Mouse (Mus musculus) megakaryocyte, embryonic 14.5 days (primary cell): Measurements from ENCODE around the gene Pacs1.

ENCODE experiments used
- FLI1 ChIP-seq: IDR thresholded peaks from 2 replicates; pipeline ENCODE4 v1.6.1; 2012; ENCODE audit warnings: low read length, inconsistent platforms, mixed read lengths
- GATA1 ChIP-seq: IDR thresholded peaks from 3 replicates; pipeline ENCODE4 v1.6.1; 2012; ENCODE audit warnings: mixed read lengths, low read length, inconsistent platforms, borderline replicate concordance

DNA sequence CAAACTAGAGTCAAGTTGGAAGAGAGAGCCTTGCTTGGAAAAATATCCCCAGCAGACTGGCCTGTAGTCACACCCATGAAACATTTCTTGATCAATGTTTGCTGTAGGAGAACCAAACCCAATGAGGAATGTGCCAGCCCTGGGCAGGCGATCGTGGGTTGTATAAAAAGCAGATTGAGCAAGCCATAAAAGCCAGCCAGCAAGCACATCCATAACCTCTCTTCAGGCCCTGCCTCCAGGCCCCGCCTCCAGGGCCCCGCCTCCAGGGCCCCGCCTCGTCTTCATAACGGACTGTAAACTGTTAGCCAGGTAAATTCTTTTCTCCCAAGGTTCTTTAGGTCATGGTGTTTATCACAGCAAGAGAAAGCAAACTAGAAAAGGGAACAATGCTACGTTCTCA is 5.5 kb upstream of the Pacs1 start:
- TF ChIP-seq GATA1 (no peak), FLI1 (no peak)
